Mouse (Mus musculus): ENCODE measurements at regions not wholly inside any gene's neighbourhood (a gene's known extent, or its start where the extent isn't known, plus 50 kb on each side); places are given as distances from the start of the nearest gene placed in this dataset.

GRCm38 (mm10) chr8:11094516-11094915, 86.3 kb upstream of the Irs2 start:
- in situ Hi-C loops (cut with MboI): no loop called here

- in situ Hi-C loops (cut with MboI): no loop called here
Measured at GRCm38 (mm10) chr8:11092348-11092747, 84.1 kb upstream of the Irs2 start.

- in situ Hi-C loops (cut with MboI): no loop called here
Measured at GRCm38 (mm10) chr8:11091675-11092345, 83.6 kb upstream of the Irs2 start.

- in situ Hi-C loops (cut with MboI): no loop called here
Measured at GRCm38 (mm10) chr8:11088946-11089665, 80.8 kb upstream of the Irs2 start.

- in situ Hi-C loops (cut with MboI): no loop called here
Measured at GRCm38 (mm10) chr8:11085244-11085643, 77.0 kb upstream of the Irs2 start.

- in situ Hi-C loops (cut with MboI): no loop called here
Measured at GRCm38 (mm10) chr8:11084051-11084533, 75.8 kb upstream of the Irs2 start.

- in situ Hi-C loops (cut with MboI): no loop called here
Measured at GRCm38 (mm10) chr8:11080813-11081212, 72.6 kb upstream of the Irs2 start.

GRCm38 (mm10) chr8:11079805-11080204, 71.5 kb upstream of the Irs2 start:
- in situ Hi-C loops (cut with MboI): no loop called here

GRCm38 (mm10) chr8:11077138-11077537, 68.9 kb upstream of the Irs2 start:
- in situ Hi-C loops (cut with MboI): no loop called here

GRCm38 (mm10) chr8:11071162-11071561, 62.9 kb upstream of the Irs2 start:
- in situ Hi-C loops (cut with MboI): no loop called here

- in situ Hi-C loops (cut with MboI): no loop called here
Measured at GRCm38 (mm10) chr8:11067450-11067849, 59.2 kb upstream of the Irs2 start.

- in situ Hi-C loops (cut with MboI): no loop called here
Measured at GRCm38 (mm10) chr8:11065990-11066389, 57.7 kb upstream of the Irs2 start.

GRCm38 (mm10) chr8:11065303-11065702, 57.0 kb upstream of the Irs2 start:
- in situ Hi-C loops (cut with MboI): no loop called here

GRCm38 (mm10) chr8:11063058-11063457, 54.8 kb upstream of the Irs2 start:
- in situ Hi-C loops (cut with MboI): no loop called here

- in situ Hi-C loops (cut with MboI): no loop called here
Measured at GRCm38 (mm10) chr8:11062348-11062946, 54.2 kb upstream of the Irs2 start.

GRCm38 (mm10) chr8:11061711-11062110, 53.5 kb upstream of the Irs2 start:
- in situ Hi-C loops (cut with MboI): no loop called here

- in situ Hi-C loops (cut with MboI): no loop called here
Measured at GRCm38 (mm10) chr8:11060604-11061003, 52.3 kb upstream of the Irs2 start.

- in situ Hi-C loops (cut with MboI): no loop called here
Measured at GRCm38 (mm10) chr8:11058392-11058791, 50.1 kb upstream of the Irs2 start.

Data from mature B cell (primary cell).